Mouse (Mus musculus) brown adipose tissue, adult 24 weeks (tissue): ENCODE results near the gene Olfr510. TPM values are rescaled to one million over a fixed set of nuclear protein-coding genes. Genes with fewer than 3 reads are reported as not detected.
"Not testable (repeated sequence)": the region's sequence is repeated elsewhere in the genome, so short reads cannot be mapped to it uniquely, and the experiment has no call there.

Experiments used
- H3K27ac ChIP-seq: fragments of 200-500 bp; replicated peaks from 2 replicates; pipeline ENCODE4 v1.5.1; 2012; ENCODE audit warnings: low read depth, mild to moderate bottlenecking, low read length
- H3K4me1 ChIP-seq: fragments of 200-500 bp; 2 replicates; pipeline ENCODE4 v1.6.1; 2012; ENCODE audit warnings: low read length, mixed read lengths; ENCODE audit not compliant: control insufficient read depth, insufficient read depth, insufficient read length
- H3K4me3 ChIP-seq: fragments of 200-500 bp; 2 replicates; pipeline ENCODE4 v1.5.1; 2012; ENCODE audit warnings: low read depth, mild to moderate bottlenecking, low read length, moderate library complexity; ENCODE audit not compliant: insufficient read depth
- polyA plus RNA-seq: library from polyadenylated mRNA; stranded (reverse); fragments of >200 nt; gene quantifications from 2 replicates; pipeline ENCODE4 v1.2.4, GENCODE M21; 2012; ENCODE audit not compliant: missing spikeins, insufficient read depth, insufficient read length

Olfr510 gene
- not detected in 2 replicates for polyA plus RNA-seq

- H3K4me1 ChIP-seq, result no peaks in the 10 kb centered on the region
- no peak within 1 kb of the TSS for H3K4me3 ChIP-seq
- H3K27ac ChIP-seq, result no peak within 1 kb of the TSS
Observed at GRCm38 (mm10) chr7:108666118-108666517, at the start of gene Olfr510. Olfr510 (plus strand) TSS chr7:108666418.

GRCm38 (mm10) chr7:108616781-108617180, 49.4 kb upstream of the Olfr510 start:
- not testable (repeated sequence) for H3K27ac ChIP-seq, H3K4me3 ChIP-seq, H3K4me1 ChIP-seq

- H3K4me3 ChIP-seq, result no peak within 1 kb of the TSS
- H3K4me1 ChIP-seq, result no peaks in the 10 kb centered on the region
- H3K27ac ChIP-seq, result no peak within 1 kb of the TSS
Observed at GRCm38 (mm10) chr7:108621514-108621913, 44.7 kb upstream of the Olfr510 start, which contains the start of gene Olfr507. Olfr507 (plus strand) TSS chr7:108621814.

GRCm38 (mm10) chr7:108629694-108630093, 36.5 kb upstream of the Olfr510 start, which contains the start of gene Olfr508:
Olfr508 (plus strand) TSS chr7:108629994.
- Histone ChIP-seq H3K4me1 (no peaks in the 10 kb centered on the region), H3K27ac (no peak within 1 kb of the TSS), H3K4me3 (no peak within 1 kb of the TSS)

- Histone ChIP-seq H3K27ac (no peak within 1 kb of the TSS), H3K4me1 (no peaks in the 10 kb centered on the region), H3K4me3 (no peak within 1 kb of the TSS)
Observed at GRCm38 (mm10) chr7:108651806-108652205, 14.4 kb upstream of the Olfr510 start, which contains the start of gene Olfr509. Olfr509 (minus strand) TSS chr7:108651906.

GRCm38 (mm10) chr7:108662419-108662818, 3.8 kb upstream of the Olfr510 start:
- Histone ChIP-seq H3K4me1 (no peaks in the 10 kb centered on the region), H3K27ac (no peak overlapping the region), H3K4me3 (no peak overlapping the region)

- Histone ChIP-seq H3K4me1 (no peaks in the 10 kb centered on the region), H3K4me3 (no peak overlapping the region), H3K27ac (no peak overlapping the region)
Observed at GRCm38 (mm10) chr7:108671058-108671457, 4.8 kb downstream of the Olfr510 start.

- Histone ChIP-seq H3K4me1 (no peaks in the 10 kb centered on the region), H3K4me3 (no peak overlapping the region), H3K27ac (no peak overlapping the region)
Observed at GRCm38 (mm10) chr7:108678886-108679285, 12.7 kb downstream of the Olfr510 start.

GRCm38 (mm10) chr7:108713020-108713419, 46.8 kb downstream of the Olfr510 start, which contains the start of gene Olfr512:
Olfr512 (plus strand) TSS chr7:108713320.
- Histone ChIP-seq H3K27ac (no peak within 1 kb of the TSS), H3K4me1 (no peaks in the 10 kb centered on the region)

More at GRCm38 (mm10) chr7:108713020-108713419, 46.8 kb downstream of the Olfr510 start, which contains the start of gene Olfr512:
- H3K4me3 ChIP-seq, result no peak within 1 kb of the TSS

Other genes with a start within 250 kb of the Olfr510 start
- not detected in 2 replicates for gene Olfr497, start 246.0 kb upstream of the Olfr510 start, polyA plus RNA-seq
- gene Olfr498, start 201.1 kb upstream of the Olfr510 start, polyA plus RNA-seq, result not detected in 2 replicates
- not detected in 2 replicates for gene Olfr502, start 141.4 kb upstream of the Olfr510 start, polyA plus RNA-seq
- gene Olfr503, start 121.9 kb upstream of the Olfr510 start, polyA plus RNA-seq, result not detected in 2 replicates
- not detected in 2 replicates for gene Olfr504, start 100.6 kb upstream of the Olfr510 start, polyA plus RNA-seq
- gene Olfr506, start 55.6 kb upstream of the Olfr510 start, polyA plus RNA-seq, result not detected in 2 replicates
- gene Olfr507, start 44.6 kb upstream of the Olfr510 start, polyA plus RNA-seq, result not detected in 2 replicates
- not detected in 2 replicates for gene Olfr508, start 36.4 kb upstream of the Olfr510 start, polyA plus RNA-seq
- not detected in 2 replicates for gene Olfr509, start 14.5 kb upstream of the Olfr510 start, polyA plus RNA-seq
- not detected in 2 replicates for gene Olfr512, start 46.9 kb downstream of the Olfr510 start, polyA plus RNA-seq
- not detected in 2 replicates for gene Olfr513, start 84.6 kb downstream of the Olfr510 start, polyA plus RNA-seq
- gene Olfr514, start 159.6 kb downstream of the Olfr510 start, polyA plus RNA-seq, result not detected in 2 replicates
- not detected in 2 replicates for gene Olfr516, start 184.1 kb downstream of the Olfr510 start, polyA plus RNA-seq
- gene Olfr517, start 206.0 kb downstream of the Olfr510 start, polyA plus RNA-seq, result not detected in 2 replicates
- not detected in 2 replicates for gene Olfr518, start 218.6 kb downstream of the Olfr510 start, polyA plus RNA-seq
- not detected in 2 replicates for gene Olfr519, start 228.0 kb downstream of the Olfr510 start, polyA plus RNA-seq